Mouse (Mus musculus) midbrain, embryonic 15.5 days (tissue): ENCODE results near the gene Serpinc1. TPM values are rescaled to one million over a fixed set of nuclear protein-coding genes. Genes with fewer than 3 reads are reported as not detected.

Experiments used
- ATAC-seq: fragments of 200-750 bp; cut with Nextera tagmentation; replicated peaks from 2 replicates; pipeline ENCODE4 v1.8.0; 2017; ENCODE audit warnings: moderate TSS enrichment
- H3K27ac ChIP-seq: fragments of 300-500 bp; sonication (generic); 2 replicates; pipeline ENCODE4 v1.5.1; 2015; ENCODE audit warnings: mild to moderate bottlenecking, inconsistent platforms
- H3K27me3 ChIP-seq: fragments of 300-500 bp; sonication (generic); replicated peaks from 2 replicates; pipeline ENCODE4 v1.6.1; 2015; ENCODE audit warnings: inconsistent platforms
- H3K36me3 ChIP-seq: fragments of 300-500 bp; sonication (generic); replicated peaks from 2 replicates; pipeline ENCODE4 v1.6.1; 2015; ENCODE audit warnings: inconsistent platforms
- H3K4me1 ChIP-seq: fragments of 300-500 bp; sonication (generic); 2 replicates; pipeline ENCODE4 v1.6.1; 2015; ENCODE audit warnings: inconsistent platforms
- H3K4me2 ChIP-seq: fragments of 300-500 bp; sonication (generic); 2 replicates; pipeline ENCODE4 v1.6.1; 2015; ENCODE audit warnings: inconsistent platforms, mild to moderate bottlenecking, moderate library complexity
- H3K4me3 ChIP-seq: fragments of 300-500 bp; sonication (generic); 2 replicates; pipeline ENCODE4 v1.5.1; 2015; ENCODE audit warnings: mild to moderate bottlenecking, inconsistent platforms
- H3K9ac ChIP-seq: fragments of 300-500 bp; sonication (generic); 2 replicates; pipeline ENCODE4 v1.6.1; 2015; ENCODE audit warnings: mild to moderate bottlenecking, inconsistent platforms
- H3K9me3 ChIP-seq: fragments of 300-500 bp; sonication (generic); 2 replicates; pipeline ENCODE4 v1.6.1; 2016; ENCODE audit warnings: inconsistent platforms
- WGBS: fragments of 180-500 bp; shearing (Covaris S2); methylation state at CpG from one replicate; pipeline ENCODE4 v1.1.7; 2015; ENCODE audit warnings: mixed read lengths; 5-methylcytosine and 5-hydroxymethylcytosine counted together
- polyA plus RNA-seq: library from polyadenylated mRNA; unstranded; fragments of >200 nt; fragmentation: Nextera tagmentation; extraction: Ambion mirVana; gene quantifications from 2 replicates; pipeline ENCODE4 v1.2.1, GENCODE M21; 2015

Serpinc1 gene
- polyA plus RNA-seq, 1 experiment from 2014 or later, result 4.4 TPM

DNA sequence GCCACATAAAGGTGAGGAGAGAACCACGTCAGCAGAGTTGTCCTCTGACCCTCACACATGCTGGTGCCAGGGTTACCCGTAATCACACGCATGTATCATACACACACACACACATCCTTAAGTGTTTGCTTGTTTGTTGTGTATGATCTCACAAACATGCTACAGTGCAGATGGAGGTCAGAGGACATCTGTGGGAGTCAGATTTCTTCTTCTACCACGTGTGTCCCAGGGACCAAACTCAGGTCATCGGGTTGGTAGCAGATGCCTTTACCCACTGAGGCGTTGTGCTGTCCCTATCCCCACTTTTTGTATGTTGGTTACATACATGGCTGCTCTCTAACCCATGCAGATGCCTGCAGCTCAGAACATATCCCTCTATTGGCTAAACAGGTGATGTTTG, 7.1 kb downstream of the Serpinc1 start:
- no peaks in the 10 kb centered on the region for H3K4me1 ChIP-seq

DNA sequence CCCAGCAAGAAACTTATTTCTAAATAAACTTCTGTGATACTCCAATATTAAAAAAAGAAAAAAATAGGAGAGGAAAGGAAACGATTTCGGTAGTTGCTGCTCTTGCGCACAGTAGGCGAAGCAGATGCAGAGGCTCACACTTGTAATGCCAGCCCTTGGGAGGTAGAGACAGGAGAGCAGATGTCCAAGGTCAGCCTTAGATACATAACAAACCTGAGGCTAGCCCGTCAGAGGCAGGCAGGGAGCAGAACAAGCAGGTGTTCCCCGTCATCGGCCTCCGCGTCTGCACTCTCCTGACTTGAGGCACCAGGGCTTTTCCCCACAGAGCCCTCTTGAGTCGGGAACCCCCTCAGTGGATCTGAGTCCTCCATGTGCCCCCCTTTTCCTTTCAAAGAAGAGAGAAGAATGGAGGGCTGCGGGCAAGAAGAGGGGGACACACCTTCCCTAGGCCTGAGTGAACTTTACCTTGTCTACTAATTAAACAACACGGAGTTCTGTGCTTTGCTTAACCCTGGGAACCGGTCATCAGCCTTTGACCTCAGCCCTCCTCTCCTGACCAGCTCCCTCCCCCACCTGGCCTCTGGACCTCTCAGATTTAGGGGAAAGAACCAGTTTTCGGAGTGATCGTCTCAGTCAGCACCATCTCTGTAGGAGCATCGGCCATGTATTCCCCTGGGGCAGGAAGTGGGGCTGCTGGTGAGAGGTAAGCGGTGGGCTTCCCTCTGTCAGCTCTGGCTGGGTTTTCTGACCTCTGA, 8.7 kb downstream of the Serpinc1 start:
- Histone ChIP-seq H3K27ac (no peak overlapping the region), H3K36me3 (no peaks in the 10 kb centered on the region), H3K27me3 (no peaks in the 10 kb centered on the region), H3K9ac (no peak overlapping the region), H3K9me3 (no peaks in the 10 kb centered on the region), H3K4me1 (no peaks in the 10 kb centered on the region), H3K4me2 (no peak overlapping the region), H3K4me3 (no peak overlapping the region)
- WGBS, result 89% methylated on average over 17 of the region's 17 CpGs
- ATAC-seq, result no peak

More for the DNA sequence above, 7.1 kb downstream of the Serpinc1 start:
- Histone ChIP-seq H3K9me3 (no peaks in the 10 kb centered on the region), H3K4me2 (no peak overlapping the region), H3K36me3 (no peaks in the 10 kb centered on the region), H3K9ac (no peak overlapping the region), H3K27ac (no peak overlapping the region), H3K27me3 (no peaks in the 10 kb centered on the region), H3K4me3 (no peak overlapping the region)
- no peak for ATAC-seq
- 90% methylated on average over 6 of the region's 6 CpGs for WGBS

DNA sequence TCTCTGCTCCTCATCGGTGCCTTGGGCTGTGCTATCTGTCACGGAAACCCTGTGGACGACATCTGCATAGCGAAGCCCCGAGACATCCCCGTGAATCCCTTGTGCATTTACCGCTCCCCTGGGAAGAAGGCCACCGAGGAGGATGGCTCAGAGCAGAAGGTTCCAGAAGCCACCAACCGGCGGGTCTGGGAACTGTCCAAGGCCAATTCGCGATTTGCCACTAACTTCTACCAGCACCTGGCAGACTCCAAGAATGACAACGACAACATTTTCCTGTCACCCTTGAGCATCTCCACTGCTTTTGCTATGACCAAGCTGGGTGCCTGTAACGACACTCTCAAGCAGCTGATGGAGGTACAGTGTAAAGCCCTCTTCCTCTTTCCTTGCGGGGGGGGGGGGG, 11.0 kb downstream of the Serpinc1 start:
- Histone ChIP-seq H3K4me1 (no peaks in the 10 kb centered on the region), H3K27ac (no peak overlapping the region), H3K27me3 (no peaks in the 10 kb centered on the region), H3K4me3 (no peak overlapping the region), H3K9ac (no peak overlapping the region), H3K4me2 (no peak overlapping the region), H3K9me3 (no peaks in the 10 kb centered on the region), H3K36me3 (no peaks in the 10 kb centered on the region)
- WGBS, result 87% methylated on average over 15 of the region's 15 CpGs
- ATAC-seq, result no peak

DNA sequence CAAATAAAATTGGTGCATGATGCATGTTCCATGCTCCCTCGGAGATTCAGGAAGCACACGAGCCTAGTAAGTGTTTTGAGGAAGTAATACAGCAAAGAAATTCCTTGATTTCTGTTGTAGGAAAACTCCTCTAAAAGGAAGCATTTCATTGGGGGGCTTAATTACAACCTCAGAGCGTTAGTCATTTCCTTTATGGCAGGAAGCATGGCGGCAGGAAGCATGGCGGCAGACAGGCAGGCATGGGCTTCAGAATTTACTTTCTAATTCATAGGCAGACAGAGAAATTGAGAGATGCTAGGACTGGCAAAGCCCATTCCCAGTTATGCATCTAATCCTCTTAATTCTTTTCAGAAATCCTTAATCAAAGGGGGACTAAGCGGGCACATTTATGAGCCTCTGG, 15.5 kb downstream of the Serpinc1 start:
- Histone ChIP-seq H3K27me3 (no peaks in the 10 kb centered on the region), H3K27ac (no peak overlapping the region), H3K4me3 (no peak overlapping the region), H3K9ac (no peak overlapping the region), H3K9me3 (no peaks in the 10 kb centered on the region), H3K36me3 (no peaks in the 10 kb centered on the region), H3K4me1 (no peaks in the 10 kb centered on the region), H3K4me2 (no peak overlapping the region)
- 64% methylated on average over 6 of the region's 6 CpGs for WGBS
- ATAC-seq, result no peak

DNA sequence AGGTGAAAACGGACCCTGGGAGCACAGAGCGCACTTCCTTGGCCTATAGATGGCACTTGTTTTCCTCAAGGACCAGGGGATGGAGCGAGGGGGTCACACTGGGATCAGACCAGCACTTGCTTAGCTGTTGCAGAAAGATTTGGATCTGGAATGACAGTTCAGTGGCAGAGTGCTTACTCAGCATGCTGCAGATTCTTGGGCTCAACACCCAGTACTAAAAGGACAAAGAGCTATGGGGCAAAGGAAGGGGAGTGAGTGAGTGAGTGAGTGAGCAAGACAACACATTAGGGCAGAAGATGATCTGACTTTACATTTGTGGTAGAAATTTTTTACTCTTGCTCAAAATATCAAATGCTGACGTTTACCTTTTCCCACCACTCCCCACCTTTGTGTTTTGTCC, 26.6 kb downstream of the Serpinc1 start:
- Histone ChIP-seq H3K36me3 (no peaks in the 10 kb centered on the region), H3K27me3 (no peaks in the 10 kb centered on the region), H3K9ac (no peak overlapping the region), H3K4me1 (no peaks in the 10 kb centered on the region), H3K27ac (no peak overlapping the region), H3K4me3 (no peak overlapping the region), H3K4me2 (no peak overlapping the region), H3K9me3 (no peaks in the 10 kb centered on the region)
- 69% methylated on average over 4 of the region's 4 CpGs for WGBS
- ATAC-seq, result no peak

DNA sequence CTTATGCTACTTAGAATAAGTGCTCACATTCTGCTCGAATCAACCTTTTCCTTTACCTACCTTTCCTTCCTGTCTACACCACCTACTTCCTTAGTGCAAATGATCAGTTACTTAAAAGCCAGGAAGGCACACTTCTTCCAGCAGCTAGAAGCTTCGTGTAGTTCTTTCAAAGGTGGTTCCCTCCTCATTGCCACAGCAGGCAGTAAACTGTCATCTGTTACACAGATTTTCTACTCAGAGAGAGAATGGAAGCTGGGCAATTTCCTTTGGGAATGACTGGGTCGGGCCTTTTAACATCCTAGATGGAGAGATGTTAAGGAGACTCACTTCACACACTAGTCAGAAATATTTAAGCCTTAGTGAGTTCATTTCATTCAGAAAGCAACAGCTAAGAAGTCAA, 27.1 kb downstream of the Serpinc1 start:
- no peak for ATAC-seq
- H3K9me3 ChIP-seq, result no peaks in the 10 kb centered on the region
- no peak overlapping the region for H3K9ac ChIP-seq
- H3K36me3 ChIP-seq, result no peaks in the 10 kb centered on the region
- no peaks in the 10 kb centered on the region for H3K27me3 ChIP-seq
- H3K4me1 ChIP-seq, result no peaks in the 10 kb centered on the region
- 79% methylated on average over 3 of the region's 3 CpGs for WGBS
- no peak overlapping the region for H3K27ac ChIP-seq
- no peak overlapping the region for H3K4me3 ChIP-seq
- no peak overlapping the region for H3K4me2 ChIP-seq

DNA sequence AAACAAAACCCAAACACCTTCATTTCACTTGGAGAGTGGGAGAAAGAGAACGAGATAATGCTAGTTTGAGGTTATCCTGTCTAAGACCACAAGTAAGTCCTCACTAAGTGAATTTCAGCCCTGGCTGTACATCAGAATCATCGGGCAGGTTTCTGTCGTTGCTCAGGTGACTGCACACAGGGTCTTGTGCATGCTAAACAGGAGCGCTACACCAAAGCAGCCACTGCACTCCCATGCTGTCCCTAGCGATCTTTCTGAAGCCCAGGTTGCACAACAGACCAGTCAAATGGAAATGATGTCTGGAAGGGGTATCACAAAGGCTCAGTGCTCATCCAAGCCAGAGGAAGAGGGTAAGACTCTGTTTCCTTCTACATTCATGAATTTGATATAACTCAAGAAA, 28.1 kb downstream of the Serpinc1 start:
- no peak overlapping the region for H3K9ac ChIP-seq
- H3K27me3 ChIP-seq, result no peaks in the 10 kb centered on the region
- no peak for ATAC-seq
- H3K9me3 ChIP-seq, result no peaks in the 10 kb centered on the region
- H3K4me1 ChIP-seq, result no peaks in the 10 kb centered on the region
- no peak overlapping the region for H3K27ac ChIP-seq
- H3K4me3 ChIP-seq, result no peak overlapping the region
- H3K4me2 ChIP-seq, result no peak overlapping the region
- no peaks in the 10 kb centered on the region for H3K36me3 ChIP-seq
- WGBS, result 82% methylated on average over 5 of the region's 5 CpGs

DNA sequence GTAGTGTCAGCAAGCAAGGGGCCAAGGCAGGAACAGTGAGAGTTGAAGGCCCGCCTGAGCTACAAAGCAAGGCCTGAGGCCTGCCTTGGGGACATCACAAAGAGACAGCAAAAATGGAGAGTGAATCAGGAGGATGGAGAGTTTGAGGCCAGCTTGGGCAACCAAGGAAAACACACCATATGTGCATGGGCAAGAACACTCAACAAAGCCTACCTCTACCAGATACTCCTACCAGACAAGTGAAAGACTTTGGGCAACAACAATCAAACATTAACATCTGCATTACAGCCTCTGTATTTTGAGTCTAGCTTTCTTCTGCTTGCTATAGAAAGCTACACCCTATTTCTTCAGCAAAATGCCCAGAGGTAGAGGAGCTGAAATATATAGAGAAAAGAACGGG, 29.7 kb downstream of the Serpinc1 start:
- Histone ChIP-seq H3K4me2 (no peak overlapping the region), H3K9ac (no peak overlapping the region), H3K36me3 (peaks cover 7% of the 10 kb centered on the region; the same call in 1 of the 2 replicates), H3K4me1 (no peaks in the 10 kb centered on the region), H3K27ac (no peak overlapping the region), H3K4me3 (no peak overlapping the region), H3K9me3 (no peaks in the 10 kb centered on the region), H3K27me3 (no peaks in the 10 kb centered on the region)
- no peak for ATAC-seq
- WGBS, result 92% methylated on average over 2 of the region's 2 CpGs

DNA sequence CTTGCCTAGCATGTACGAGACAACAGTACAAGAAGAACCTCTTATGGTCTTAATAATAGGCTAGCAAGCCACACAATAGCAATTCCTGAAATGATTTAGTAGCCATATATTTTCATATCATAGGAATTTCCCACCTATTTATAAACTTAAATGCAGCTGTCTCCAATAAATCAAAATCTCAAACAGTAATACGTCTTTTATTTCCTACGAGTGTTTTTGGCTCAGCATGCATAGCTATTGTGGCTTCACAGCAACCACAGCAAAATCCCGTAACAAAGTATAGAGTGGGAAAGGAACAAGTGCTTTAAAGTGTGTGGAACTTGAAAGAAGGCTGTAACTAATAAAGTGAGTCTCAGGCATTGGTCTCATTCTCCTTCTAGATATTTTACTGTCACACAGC, 32.1 kb downstream of the Serpinc1 start:
- no peak overlapping the region for H3K4me3 ChIP-seq
- 95% methylated on average over 4 of the region's 4 CpGs for WGBS

DNA sequence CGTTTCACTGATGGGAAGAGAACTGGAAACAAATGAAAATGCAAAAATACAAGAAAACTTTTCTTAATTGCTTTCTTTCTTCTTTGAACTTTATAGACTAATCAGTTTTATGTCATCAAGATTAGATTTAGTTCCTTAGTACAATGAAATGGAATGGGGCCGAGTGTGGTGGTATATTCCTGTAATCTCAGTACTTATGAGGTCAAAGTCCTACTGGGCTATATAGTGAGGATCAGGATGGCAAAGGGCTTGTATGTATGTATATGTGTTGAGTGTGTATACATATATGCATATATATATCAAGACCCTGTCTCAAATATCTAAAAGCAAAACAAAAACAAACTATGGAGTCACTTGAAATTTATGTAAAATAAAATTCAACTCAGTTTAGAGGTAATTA, 38.0 kb downstream of the Serpinc1 start:
- H3K36me3 ChIP-seq, result peaks cover 28% of the 10 kb centered on the region
- H3K9me3 ChIP-seq, result no peaks in the 10 kb centered on the region
- H3K27me3 ChIP-seq, result no peaks in the 10 kb centered on the region
- 82% methylated on average over 2 of the region's 2 CpGs for WGBS
- no peak overlapping the region for H3K9ac ChIP-seq
- no peak overlapping the region for H3K4me3 ChIP-seq
- no peak overlapping the region for H3K4me2 ChIP-seq
- ATAC-seq, result no peak
- no peak overlapping the region for H3K27ac ChIP-seq
- peaks cover 5% of the 10 kb centered on the region; the same call in 1 of the 2 replicates for H3K4me1 ChIP-seq

More for the DNA sequence above, 32.1 kb downstream of the Serpinc1 start:
- Histone ChIP-seq H3K36me3 (peaks cover 7% of the 10 kb centered on the region; the same call in 1 of the 2 replicates), H3K27me3 (no peaks in the 10 kb centered on the region), H3K27ac (no peak overlapping the region), H3K4me1 (peaks cover 2% of the 10 kb centered on the region; the same call in 1 of the 2 replicates), H3K4me2 (no peak overlapping the region), H3K9ac (no peak overlapping the region), H3K9me3 (no peaks in the 10 kb centered on the region)
- no peak for ATAC-seq

DNA sequence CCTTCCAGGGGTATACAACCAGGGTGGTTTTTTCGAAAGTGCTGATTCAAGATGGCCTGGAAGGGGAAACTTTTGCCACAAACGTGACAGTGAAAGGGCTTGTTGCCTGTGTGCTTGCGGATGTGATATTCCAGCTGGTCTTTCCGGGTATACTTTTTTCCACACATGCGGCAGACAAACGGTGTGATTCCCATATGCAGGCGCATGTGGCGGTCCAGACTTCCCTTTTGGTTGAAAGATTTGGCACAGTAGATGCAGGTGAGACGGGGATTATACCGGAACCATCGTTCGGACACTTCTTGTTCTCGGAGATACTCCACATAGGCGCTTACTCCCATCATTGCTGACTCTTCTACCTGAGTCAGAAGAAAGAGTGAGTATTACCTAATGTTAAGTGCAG, 41.7 kb downstream of the Serpinc1 start:
- H3K9ac ChIP-seq, result no peak overlapping the region
- H3K27ac ChIP-seq, result no peak overlapping the region
- H3K27me3 ChIP-seq, result no peaks in the 10 kb centered on the region
- WGBS, result 94% methylated on average over 14 of the region's 14 CpGs
- H3K4me1 ChIP-seq, result peaks cover 5% of the 10 kb centered on the region; the same call in 1 of the 2 replicates
- H3K4me2 ChIP-seq, result no peak overlapping the region
- no peaks in the 10 kb centered on the region for H3K9me3 ChIP-seq
- H3K4me3 ChIP-seq, result no peak overlapping the region
- peaks cover 21% of the 10 kb centered on the region for H3K36me3 ChIP-seq
- ATAC-seq, result no peak

DNA sequence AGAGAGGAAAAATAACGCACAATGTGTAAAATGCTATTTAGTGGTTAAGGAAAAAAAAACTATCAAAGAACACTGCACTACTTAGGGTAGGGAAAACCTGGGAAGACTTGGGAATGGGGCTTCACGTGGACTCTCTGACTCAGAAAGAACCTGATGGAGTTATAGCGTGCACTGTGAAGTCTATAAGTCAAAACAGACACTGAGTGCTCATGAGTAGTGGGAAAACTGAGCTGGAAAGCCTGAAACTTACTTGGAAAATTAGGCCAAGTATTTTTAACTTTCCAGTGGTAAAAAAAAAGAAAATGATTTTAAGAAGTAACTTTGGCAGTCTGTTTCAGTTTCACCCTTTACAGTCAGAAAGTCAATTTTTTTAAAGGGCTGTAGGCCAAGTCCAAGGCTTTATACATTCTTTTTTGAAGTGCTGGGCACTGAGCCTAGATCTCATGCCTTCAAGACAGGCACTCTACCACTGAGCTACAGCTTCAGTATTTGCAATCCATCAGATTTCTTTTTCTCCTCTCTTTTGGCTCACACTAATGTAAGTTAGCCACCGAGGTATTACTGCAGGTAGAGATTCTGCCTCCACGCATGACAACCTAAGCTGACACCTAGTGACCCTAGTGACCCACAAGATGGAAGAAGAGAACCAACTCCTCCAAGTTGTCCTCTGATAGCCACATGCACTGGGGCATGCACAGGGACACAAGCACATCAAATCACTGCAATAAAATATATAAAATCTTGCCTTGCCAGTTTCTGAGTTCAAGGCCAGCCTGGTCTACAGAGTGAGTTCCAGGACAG, 47.2 kb downstream of the Serpinc1 start:
- Histone ChIP-seq H3K9me3 (no peaks in the 10 kb centered on the region), H3K4me2 (no peak overlapping the region), H3K27me3 (no peaks in the 10 kb centered on the region), H3K36me3 (0 out of 2 replicates have a peak, but pooled peaks cover 7% of the 10 kb centered on the region), H3K9ac (no peak overlapping the region), H3K4me1 (no peaks in the 10 kb centered on the region), H3K27ac (no peak overlapping the region), H3K4me3 (no peak overlapping the region)
- 92% methylated on average over 5 of the region's 5 CpGs for WGBS
- no peak for ATAC-seq
